Mouse (Mus musculus) neural tube, embryonic 12.5 days (tissue): ENCODE data around the gene AI413582. TPM values are rescaled to one million over a fixed set of nuclear protein-coding genes. Genes with fewer than 3 reads are reported as not detected.

ENCODE experiments used
- ATAC-seq: fragments of 200-750 bp; cut with Nextera tagmentation; 2 replicates; pipeline ENCODE4 v1.8.0; 2017; ENCODE audit warnings: low read depth, mild to moderate bottlenecking, moderate TSS enrichment, moderate library complexity; ENCODE audit not compliant: low FRiP score
- H3K27ac ChIP-seq: fragments of 300-500 bp; sonication (generic); 2 replicates; pipeline ENCODE4 v1.5.1; 2016
- H3K27me3 ChIP-seq: fragments of 300-500 bp; sonication (generic); replicated peaks from 2 replicates; pipeline ENCODE4 v1.6.1; 2016; ENCODE audit warnings: mild to moderate bottlenecking
- H3K36me3 ChIP-seq: fragments of 300-500 bp; sonication (generic); 2 replicates; pipeline ENCODE4 v1.6.1; 2016; ENCODE audit warnings: mild to moderate bottlenecking
- H3K4me1 ChIP-seq: fragments of 300-500 bp; sonication (generic); 2 replicates; pipeline ENCODE4 v1.6.1; 2016
- H3K4me2 ChIP-seq: fragments of 300-500 bp; sonication (generic); replicated peaks from 2 replicates; pipeline ENCODE4 v1.6.1; 2016; ENCODE audit warnings: mild to moderate bottlenecking
- H3K4me3 ChIP-seq: fragments of 300-500 bp; sonication (generic); 2 replicates; pipeline ENCODE4 v1.5.1; 2016
- H3K9ac ChIP-seq: fragments of 300-500 bp; sonication (generic); 2 replicates; pipeline ENCODE4 v1.6.1; 2016; ENCODE audit warnings: mild to moderate bottlenecking
- H3K9me3 ChIP-seq: fragments of 300-500 bp; sonication (generic); 2 replicates; pipeline ENCODE4 v1.6.1; 2016; ENCODE audit warnings: mild to moderate bottlenecking
- WGBS: fragments of 180-500 bp; shearing (Covaris S2); methylation state at CpG from one replicate; pipeline ENCODE4 v1.1.7; 2016; 5-methylcytosine and 5-hydroxymethylcytosine counted together
- polyA plus RNA-seq: library from polyadenylated mRNA; unstranded; fragments of >200 nt; fragmentation: Nextera tagmentation; extraction: Ambion mirVana; gene quantifications from 2 replicates; pipeline ENCODE4 v1.2.1, GENCODE M21; 2016

The AI413582 gene
- polyA plus RNA-seq, 1 experiment from 2014 or later = 30.9 TPM

GRCm38 (mm10) chr17:27558845-27559244 is 6.7 kb downstream of the AI413582 start:
- no peak overlapping the region for H3K9ac ChIP-seq
- H3K4me1 ChIP-seq = peaks cover 43% of the 10 kb centered on the region
- peak overlapping the region; percentile 92 for H3K4me2 ChIP-seq
- no peaks in the 10 kb centered on the region for H3K9me3 ChIP-seq
- H3K4me3 ChIP-seq = no peak overlapping the region; the same call in 1 of the 2 replicates
- no peak for ATAC-seq
- H3K27ac ChIP-seq = no peak overlapping the region
- H3K36me3 ChIP-seq = peaks cover 16% of the 10 kb centered on the region
- 10% methylated on average over 5 of the region's 5 CpGs for WGBS
- no peaks in the 10 kb centered on the region for H3K27me3 ChIP-seq

GRCm38 (mm10) chr17:27557927-27558661 is 7.5 kb downstream of the AI413582 start:
- no peak for ATAC-seq

GRCm38 (mm10) chr17:27557181-27557926 is 8.2 kb downstream of the AI413582 start:
- 1% methylated on average over 68 of the region's 75 CpGs for WGBS
- Histone ChIP-seq H3K27me3 (no peaks in the 10 kb centered on the region), H3K27ac (peak overlapping the region; percentile 95), H3K36me3 (peaks cover 16% of the 10 kb centered on the region), H3K9me3 (no peaks in the 10 kb centered on the region), H3K4me3 (peak overlapping the region; percentile 91), H3K4me1 (peaks cover 43% of the 10 kb centered on the region), H3K9ac (peak overlapping the region; percentile 95), H3K4me2 (peak overlapping the region; percentile 92)
- peak; percentile 19 for ATAC-seq

More at GRCm38 (mm10) chr17:27557927-27558661, 7.5 kb downstream of the AI413582 start:
- H3K27me3 ChIP-seq = no peaks in the 10 kb centered on the region
- H3K4me3 ChIP-seq = peak overlapping the region; percentile 91
- H3K9me3 ChIP-seq = no peaks in the 10 kb centered on the region
- peak overlapping the region; percentile 92 for H3K4me2 ChIP-seq
- H3K4me1 ChIP-seq = peaks cover 43% of the 10 kb centered on the region
- H3K27ac ChIP-seq = peak overlapping the region; percentile 95; the same call in 1 of the 2 replicates
- 2% methylated on average over 14 of the region's 14 CpGs for WGBS
- peak overlapping the region; percentile 95 for H3K9ac ChIP-seq
- peaks cover 16% of the 10 kb centered on the region for H3K36me3 ChIP-seq

- no peaks in the 10 kb centered on the region for H3K27me3 ChIP-seq
- H3K9ac ChIP-seq = peak within 1 kb of the TSS; percentile 95
- peak within 1 kb of the TSS; percentile 92 for H3K4me2 ChIP-seq
- peak within 1 kb of the TSS; percentile 91 for H3K4me3 ChIP-seq
- H3K36me3 ChIP-seq = peaks cover 11% of the 10 kb centered on the region
- peak; percentile 67 for ATAC-seq
- H3K9me3 ChIP-seq = no peaks in the 10 kb centered on the region
- H3K4me1 ChIP-seq = peaks cover 38% of the 10 kb centered on the region
- WGBS = under 1% methylated on average over 79 of the region's 79 CpGs
- H3K27ac ChIP-seq = peak within 1 kb of the TSS; percentile 95
These were observed 9.1 kb downstream of the AI413582 start, which contains the start of gene Hmga1 for GRCm38 (mm10) chr17:27556315-27557011. Hmga1 (plus strand) TSS chr17:27556497.

GRCm38 (mm10) chr17:27555512-27556172 is 9.9 kb downstream of the AI413582 start:
- Histone ChIP-seq H3K36me3 (peaks cover 4% of the 10 kb centered on the region; the same call in 1 of the 2 replicates), H3K4me1 (peaks cover 38% of the 10 kb centered on the region), H3K4me3 (peak overlapping the region; percentile 91), H3K27me3 (no peaks in the 10 kb centered on the region), H3K9me3 (no peaks in the 10 kb centered on the region), H3K27ac (peak overlapping the region; percentile 70), H3K9ac (peak overlapping the region; percentile 95), H3K4me2 (peak overlapping the region; percentile 92)
- peak; percentile 35; the same call in 1 of the 2 replicates for ATAC-seq
- under 1% methylated on average over 55 of the region's 55 CpGs for WGBS

DNA sequence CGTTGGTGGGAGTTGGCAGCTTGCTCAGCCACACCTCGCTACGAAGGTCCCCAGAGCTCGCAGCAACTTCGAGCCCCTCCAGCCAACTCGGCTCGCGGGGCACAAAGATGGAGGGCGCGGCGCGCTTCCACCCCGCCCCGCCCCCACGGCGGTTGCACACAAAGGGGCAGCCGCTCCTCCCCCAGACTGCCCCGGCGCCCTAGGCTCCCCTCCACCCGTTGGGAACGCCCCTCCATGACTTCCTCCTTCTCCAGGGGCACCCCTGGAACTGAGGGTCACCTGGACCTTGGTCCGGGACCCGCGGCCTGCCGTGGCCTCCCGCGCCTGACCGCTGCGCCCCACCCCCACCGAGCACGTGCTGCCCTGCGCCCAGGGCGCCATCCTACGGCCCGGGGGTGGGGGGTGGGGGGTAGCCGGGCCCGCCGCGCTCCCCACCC is 10.5 kb downstream of the AI413582 start:
- peak overlapping the region; percentile 91 for H3K4me3 ChIP-seq
- 0% methylated on average over 34 of the region's 39 CpGs for WGBS
- H3K36me3 ChIP-seq = peaks cover 2% of the 10 kb centered on the region; the same call in 1 of the 2 replicates
- H3K4me1 ChIP-seq = peaks cover 38% of the 10 kb centered on the region
- H3K27me3 ChIP-seq = no peaks in the 10 kb centered on the region
- H3K9ac ChIP-seq = peak overlapping the region; percentile 61
- peak overlapping the region; percentile 92 for H3K4me2 ChIP-seq
- peak; percentile 31; the same call in 1 of the 2 replicates for ATAC-seq
- H3K9me3 ChIP-seq = no peaks in the 10 kb centered on the region
- peak overlapping the region; percentile 70; the same call in 1 of the 2 replicates for H3K27ac ChIP-seq

DNA sequence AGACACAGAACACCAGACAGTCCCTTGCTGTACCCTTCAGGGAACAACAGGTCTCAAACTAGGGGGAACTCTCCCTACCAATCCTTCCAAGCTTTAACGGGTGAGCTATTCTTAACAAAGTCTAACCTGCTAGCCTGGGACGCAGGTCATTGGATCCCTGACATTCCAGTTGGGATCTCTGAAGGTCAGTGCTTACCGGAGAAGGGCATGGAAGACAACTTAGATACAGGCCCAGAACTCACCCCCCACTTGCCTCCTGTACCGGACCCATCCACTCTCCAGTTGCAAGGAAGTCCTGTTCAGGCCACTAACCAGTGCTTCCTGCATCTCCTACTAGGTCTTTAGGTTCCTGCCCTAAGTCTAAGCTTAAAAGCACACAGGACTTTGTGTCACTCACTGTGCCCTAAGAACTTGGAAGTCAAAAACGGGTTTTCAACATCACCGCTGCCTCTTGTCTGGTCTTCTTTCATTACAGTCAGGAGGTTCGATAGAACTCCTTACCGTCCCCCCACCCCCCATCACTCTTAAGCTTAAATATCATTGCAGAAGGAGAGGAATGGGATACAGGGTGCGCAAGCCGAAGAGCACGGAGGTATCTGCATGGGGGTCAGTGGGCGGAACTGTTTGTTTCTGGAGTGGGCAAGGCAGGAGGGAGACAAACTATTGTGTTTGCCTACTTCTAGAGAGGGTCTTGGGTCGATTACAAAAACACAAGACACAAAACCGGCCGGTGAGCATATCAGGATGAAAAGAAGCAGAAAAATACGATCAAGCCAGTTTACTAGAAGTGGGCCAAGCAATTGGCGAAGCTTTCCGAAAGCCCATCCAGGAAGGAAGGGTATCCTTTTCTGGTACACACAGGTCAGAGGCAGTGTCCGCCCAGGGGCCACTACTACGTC is 11.2 kb downstream of the AI413582 start:
- Histone ChIP-seq H3K9me3 (no peaks in the 10 kb centered on the region), H3K4me1 (peaks cover 43% of the 10 kb centered on the region), H3K4me2 (peak overlapping the region; percentile 92), H3K36me3 (no peaks in the 10 kb centered on the region), H3K27me3 (no peaks in the 10 kb centered on the region), H3K4me3 (peak overlapping the region; percentile 91; the same call in 1 of the 2 replicates), H3K27ac (peak overlapping the region; percentile 70; the same call in 1 of the 2 replicates), H3K9ac (peak overlapping the region; percentile 61; the same call in 1 of the 2 replicates)
- 42% methylated on average over 20 of the region's 20 CpGs for WGBS
- no peak for ATAC-seq

- 78% methylated on average over 23 of the region's 23 CpGs for WGBS
- H3K4me1 ChIP-seq = peaks cover 33% of the 10 kb centered on the region
- no peak overlapping the region for H3K27ac ChIP-seq
- no peak overlapping the region for H3K4me3 ChIP-seq
- ATAC-seq = no peak
- no peaks in the 10 kb centered on the region for H3K36me3 ChIP-seq
- H3K9ac ChIP-seq = no peak overlapping the region
- no peaks in the 10 kb centered on the region for H3K27me3 ChIP-seq
- H3K9me3 ChIP-seq = no peaks in the 10 kb centered on the region
- no peak overlapping the region for H3K4me2 ChIP-seq
These were observed 13.0 kb downstream of the AI413582 start for GRCm38 (mm10) chr17:27552215-27553201.

- H3K4me3 ChIP-seq = no peak overlapping the region
- peaks cover 31% of the 10 kb centered on the region for H3K4me1 ChIP-seq
- no peaks in the 10 kb centered on the region for H3K9me3 ChIP-seq
- H3K27ac ChIP-seq = no peak overlapping the region
- H3K27me3 ChIP-seq = no peaks in the 10 kb centered on the region
- no peak overlapping the region for H3K4me2 ChIP-seq
- H3K36me3 ChIP-seq = no peaks in the 10 kb centered on the region
- 63% methylated on average over 10 of the region's 10 CpGs for WGBS
- no peak for ATAC-seq
- H3K9ac ChIP-seq = no peak overlapping the region
These were observed 14.1 kb downstream of the AI413582 start for GRCm38 (mm10) chr17:27551393-27551940.
